11 mouse cellular contexts compared by ENCODE assay signal in genomic region chr6:72360599-72360935, GRCm38 (mm10). TPM values are rescaled to one million over a fixed set of nuclear protein-coding genes. Genes with fewer than 3 reads are reported as not detected.
DNase-seq lines count a peak whose midpoint lies in the region; ATAC-seq and TF ChIP-seq lines count a peak whose summit lies in the region.
"Had no signal": no experiment of that assay in that cellular context is flagged by ENCODE, and none has a peak within 500 bp of the region (broad histone marks: within the 10 kb centered on the region; RNA-seq: fewer than 3 reads in every experiment).

No protein-coding gene starts in this region.

- DNase-seq in heart, postnatal 14 days: no peak
- peak; percentile 57 to 68 for DNase-seq in kidney, postnatal 4 days
- DNase-seq in right cerebral cortex, postnatal 14 days: no peak
- no peak for DNase-seq in left cerebral cortex, adult 8-10 months (ENCODE audit: low spot score in 2 of 2)
- no peak for DNase-seq in MN1 (ENCODE audit: low spot score)
- DNase-seq: gastrocnemius, postnatal 36 days; lung, postnatal 14 days; thymus, adult 18-20 months had no signal

- intact Hi-C loops in heart, postnatal 14 days (cut with DNase I): no loop called here

- peak overlapping the region; percentile 88 for H3K9ac ChIP-seq in heart, embryonic 13.5 days
- H3K9ac ChIP-seq in embryonic facial prominence, embryonic 15.5 days: no peak overlapping the region

- no peak for ATAC-seq in heart, embryonic 13.5 days (ENCODE audit: extremely low read depth, insufficient number of reproducible peaks, low FRiP score, low TSS enrichment)
- no peak for ATAC-seq in embryonic facial prominence, embryonic 15.5 days (ENCODE audit: insufficient number of reproducible peaks, low FRiP score, low TSS enrichment, low read depth)

- peak overlapping the region; percentile 83; the same call in 1 of the 2 replicates for H3K4me2 ChIP-seq in heart, embryonic 13.5 days
- no peak overlapping the region for H3K4me2 ChIP-seq in embryonic facial prominence, embryonic 15.5 days (replicated peaks)

- no peak for TF ChIP-seq CTCF in E14TG2a.4 (conservative IDR thresholded peaks at IDR 0.05; ENCODE audit: low read length)

- H3K4me3 ChIP-seq in heart, embryonic 13.5 days: peak overlapping the region; percentile 75; the same call in 1 of the 2 replicates
- H3K4me3 ChIP-seq in E14TG2a.4 (replicated peaks; ENCODE audit: low read length): peak overlapping the region; percentile 92
- H3K4me3 ChIP-seq in embryonic facial prominence, embryonic 15.5 days (replicated peaks): 0 out of 2 replicates have a peak overlapping the region, but pooled peaks have one; percentile 7

- peaks cover 39% of the 10 kb centered on the region for H3K36me3 ChIP-seq in heart, embryonic 13.5 days
- H3K36me3 ChIP-seq in E14TG2a.4 (ENCODE audit: insufficient read depth, low read length): peaks cover 41% of the 10 kb centered on the region
- peaks cover 16% of the 10 kb centered on the region for H3K36me3 ChIP-seq in embryonic facial prominence, embryonic 15.5 days

- 67% methylated on average over 7 of the region's 7 CpGs for WGBS in heart, embryonic 13.5 days
- 80% methylated on average over 7 of the region's 7 CpGs for WGBS in embryonic facial prominence, embryonic 15.5 days

- H3K4me1 ChIP-seq in heart, embryonic 13.5 days: peaks cover 42% of the 10 kb centered on the region
- peaks cover 64% of the 10 kb centered on the region for H3K4me1 ChIP-seq in E14TG2a.4 (replicated peaks; ENCODE audit: low read depth, low read length)
- peaks cover 38% of the 10 kb centered on the region for H3K4me1 ChIP-seq in embryonic facial prominence, embryonic 15.5 days

- no peaks in the 10 kb centered on the region for H3K27me3 ChIP-seq in heart, embryonic 13.5 days (replicated peaks)
- H3K27me3 ChIP-seq in E14TG2a.4 (ENCODE audit: insufficient read depth, low read length): peaks cover 12% of the 10 kb centered on the region
- H3K27me3 ChIP-seq in embryonic facial prominence, embryonic 15.5 days: no peaks in the 10 kb centered on the region

- no peaks in the 10 kb centered on the region for H3K9me3 ChIP-seq in heart, embryonic 13.5 days
- no peaks in the 10 kb centered on the region for H3K9me3 ChIP-seq in E14TG2a.4 (ENCODE audit: low read length)
- no peaks in the 10 kb centered on the region for H3K9me3 ChIP-seq in embryonic facial prominence, embryonic 15.5 days (replicated peaks)

- no peak overlapping the region for H3K27ac ChIP-seq in heart, embryonic 13.5 days (replicated peaks)
- H3K27ac ChIP-seq in embryonic facial prominence, embryonic 15.5 days (replicated peaks): no peak overlapping the region

RNA-seq across cellular contexts. Expression of gene Tmem150a, which starts 5.3 kb away (rescaled TPM):
- 13.4 and 15.1 TPM in 2 replicates for polyA plus RNA-seq in heart, embryonic 13.5 days (2015; fragmentation: Nextera tagmentation; extraction: Ambion mirVana)
- 10 to 100 TPM; 14.7 to 17.6 TPM for total RNA-seq in heart, postnatal 14 days (2021)
- polyA plus RNA-seq in embryonic facial prominence, embryonic 15.5 days (2015; fragmentation: Nextera tagmentation; extraction: Ambion mirVana): 14.7 and 15.2 TPM in 2 replicates
- total RNA-seq in left cerebral cortex, adult 8-10 months (2022): 10 to 100 TPM in 2 of 4 experiments, 1 to 10 TPM in 2; 8.9 to 12.8 (median 10.7) TPM

RNA-seq across cellular contexts. Expression of gene Rnf181, which starts 6.2 kb away (rescaled TPM):
- polyA plus RNA-seq in heart, embryonic 13.5 days (2015; fragmentation: Nextera tagmentation; extraction: Ambion mirVana): 88.4 and 104 TPM in 2 replicates
- total RNA-seq in heart, postnatal 14 days (2021): 10 to 100 TPM; 45.5 to 46.5 TPM
- 106 and 120 TPM in 2 replicates for polyA plus RNA-seq in embryonic facial prominence, embryonic 15.5 days (2015; fragmentation: Nextera tagmentation; extraction: Ambion mirVana)
- total RNA-seq in left cerebral cortex, adult 8-10 months (2022): 10 to 100 TPM; 76.4 to 85.1 (median 81.5) TPM

RNA-seq across cellular contexts. Expression of gene 0610030E20Rik, which starts 13.4 kb away (rescaled TPM):
- polyA plus RNA-seq in heart, embryonic 13.5 days (2015; fragmentation: Nextera tagmentation; extraction: Ambion mirVana): 16.8 and 17.9 TPM in 2 replicates
- 10 to 100 TPM; 13.1 to 14.4 TPM for total RNA-seq in heart, postnatal 14 days (2021)
- polyA plus RNA-seq in embryonic facial prominence, embryonic 15.5 days (2015; fragmentation: Nextera tagmentation; extraction: Ambion mirVana): 33.0 and 36.0 TPM in 2 replicates
- 10 to 100 TPM; 14.7 to 19.1 (median 17.6) TPM for total RNA-seq in left cerebral cortex, adult 8-10 months (2022)

RNA-seq across cellular contexts. Expression of gene Usp39, which starts 15.6 kb away (rescaled TPM):
- 30.7 TPM in 2 replicates for polyA plus RNA-seq in heart, embryonic 13.5 days (2015; fragmentation: Nextera tagmentation; extraction: Ambion mirVana)
- 10 to 100 TPM; 16.6 to 19.7 TPM for total RNA-seq in heart, postnatal 14 days (2021)
- polyA plus RNA-seq in embryonic facial prominence, embryonic 15.5 days (2015; fragmentation: Nextera tagmentation; extraction: Ambion mirVana): 39.4 and 39.5 TPM in 2 replicates
- total RNA-seq in left cerebral cortex, adult 8-10 months (2022): 10 to 100 TPM; 29.6 to 33.2 (median 32.1) TPM

RNA-seq across cellular contexts. Expression of gene Vamp5, which starts 19.7 kb away (rescaled TPM):
- polyA plus RNA-seq in heart, embryonic 13.5 days (2015; fragmentation: Nextera tagmentation; extraction: Ambion mirVana): 42.7 and 53.4 TPM in 2 replicates
- total RNA-seq in heart, postnatal 14 days (2021): 10 to 100 TPM; 48.8 to 54.0 TPM
- polyA plus RNA-seq in embryonic facial prominence, embryonic 15.5 days (2015; fragmentation: Nextera tagmentation; extraction: Ambion mirVana): 27.9 and 29.0 TPM in 2 replicates
- total RNA-seq in left cerebral cortex, adult 8-10 months (2022): 1 to 10 TPM; 4.4 to 8.6 (median 6.9) TPM

Comparison
In these comparisons a context has a peak if more than half of its experiments do, and no peak if none do; other contexts are left out.
1. H3K4me3 ChIP-seq: peak in every context shown above with its lines; median percentile 92 in E14TG2a.4; 75 in heart, embryonic 13.5 days; 7 in embryonic facial prominence, embryonic 15.5 days.
2. DNase-seq: peak in kidney, postnatal 4 days (2 of 2); none in heart, postnatal 14 days (0 of 2), right cerebral cortex, postnatal 14 days (single experiment), left cerebral cortex, adult 8-10 months (0 of 2) and MN1 (single experiment).